Mouse (Mus musculus): ENCODE measurements at regions not wholly inside any gene's neighbourhood (a gene's known extent, or its start where the extent isn't known, plus 50 kb on each side); places are given as distances from the start of the nearest gene placed in this dataset.
"Not testable (repeated sequence)": the region's sequence is repeated elsewhere in the genome, so short reads cannot be mapped to it uniquely, and the experiment has no call there.

DNA sequence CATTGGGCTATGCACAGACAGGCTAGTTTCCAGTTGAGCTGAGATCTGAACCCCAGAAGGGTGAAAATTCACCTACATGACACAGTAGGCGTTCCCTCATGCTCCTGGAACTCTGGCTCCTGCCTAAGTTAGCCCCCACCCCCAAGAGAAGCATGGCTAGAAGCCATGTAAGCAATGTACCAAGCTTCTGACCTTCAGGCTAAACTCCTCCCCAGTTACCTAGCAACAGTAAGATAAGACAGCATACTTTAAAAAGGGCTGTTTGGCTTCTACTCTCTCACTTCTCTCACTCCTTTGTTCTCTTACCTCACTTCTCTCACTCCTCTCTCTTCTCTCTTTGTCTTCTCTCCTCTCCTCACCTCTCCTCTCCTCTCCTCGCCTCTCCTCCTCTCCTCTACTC is 629.7 kb upstream of the Prmt6 start:
- not testable (repeated sequence) for DNase-seq (ENCODE audit: low read depth, low spot score)

DNA sequence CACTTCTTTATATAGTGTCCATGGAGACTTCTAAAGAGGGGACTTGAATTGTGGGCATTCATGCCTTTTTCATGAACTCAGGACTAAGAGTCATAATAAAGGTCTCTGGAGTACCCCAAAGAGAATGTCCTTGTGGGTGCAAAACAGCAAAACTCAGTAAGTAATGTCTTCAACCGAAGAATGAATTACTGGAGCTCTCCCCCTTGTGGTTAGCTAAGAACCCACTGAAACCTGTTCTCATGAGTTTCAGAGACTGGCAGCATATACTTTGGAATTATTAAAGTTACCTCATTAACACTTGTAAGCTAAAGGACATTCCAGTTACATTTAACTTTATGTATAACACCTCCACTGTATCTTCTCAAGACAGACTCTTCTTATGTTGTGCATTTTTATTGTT is 615.2 kb upstream of the Prmt6 start:
- DNase-seq (ENCODE audit: low read depth, low spot score): peak; percentile 4

DNA sequence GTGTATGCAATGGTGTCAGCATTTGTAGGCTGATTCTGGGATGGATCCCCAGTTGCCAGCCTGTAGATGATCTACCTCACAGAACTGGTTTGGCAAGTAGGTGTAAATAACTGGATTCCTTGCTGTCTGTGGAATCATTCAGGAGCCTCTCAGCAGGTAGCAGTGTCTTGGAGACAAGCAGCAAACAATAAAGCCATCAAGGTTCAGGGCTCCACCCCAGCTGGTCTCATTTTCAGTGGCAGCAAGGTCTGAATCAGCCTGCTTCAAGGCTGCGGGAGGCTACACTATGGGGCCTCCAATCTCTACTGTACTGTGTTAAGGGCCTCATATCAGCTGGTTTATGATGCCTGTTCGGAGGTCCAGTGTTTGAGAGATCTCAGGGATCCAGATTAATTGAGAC is 596.4 kb upstream of the Prmt6 start:
- DNase-seq (ENCODE audit: low read depth, low spot score): no peak

DNA sequence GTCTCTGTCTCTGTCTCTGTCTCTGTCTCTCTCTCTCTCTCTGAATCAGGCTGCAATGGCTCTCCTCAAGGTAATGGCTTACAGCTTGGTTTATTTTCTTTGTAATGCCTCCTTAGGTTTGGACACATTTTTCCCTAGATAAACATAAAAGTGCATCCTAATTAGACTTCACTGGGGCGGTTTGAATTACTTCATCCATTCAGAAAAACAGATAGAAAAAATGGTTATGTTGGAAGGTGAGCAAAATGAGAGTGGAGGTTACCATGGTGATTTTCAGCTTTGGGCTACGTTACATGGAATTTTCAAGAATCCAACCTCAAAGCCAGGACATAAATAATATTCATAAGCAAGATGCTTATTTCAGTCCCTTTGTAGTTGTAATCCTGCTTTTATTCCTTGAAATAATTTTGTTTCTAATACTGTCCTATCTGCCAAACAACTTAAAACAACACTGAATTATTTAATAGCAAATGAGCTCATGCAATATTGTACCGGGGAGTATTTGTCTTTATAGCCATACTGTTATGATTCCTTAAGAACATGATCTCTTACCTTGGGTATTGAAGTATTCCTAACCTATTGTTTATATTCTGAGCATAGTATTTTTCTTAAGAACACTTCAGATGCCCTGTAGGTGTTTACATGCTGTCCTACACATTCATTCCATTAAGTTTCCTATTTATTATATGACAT is 570.1 kb upstream of the Prmt6 start:
- DNase-seq (ENCODE audit: low read depth, low spot score): no peak

DNA sequence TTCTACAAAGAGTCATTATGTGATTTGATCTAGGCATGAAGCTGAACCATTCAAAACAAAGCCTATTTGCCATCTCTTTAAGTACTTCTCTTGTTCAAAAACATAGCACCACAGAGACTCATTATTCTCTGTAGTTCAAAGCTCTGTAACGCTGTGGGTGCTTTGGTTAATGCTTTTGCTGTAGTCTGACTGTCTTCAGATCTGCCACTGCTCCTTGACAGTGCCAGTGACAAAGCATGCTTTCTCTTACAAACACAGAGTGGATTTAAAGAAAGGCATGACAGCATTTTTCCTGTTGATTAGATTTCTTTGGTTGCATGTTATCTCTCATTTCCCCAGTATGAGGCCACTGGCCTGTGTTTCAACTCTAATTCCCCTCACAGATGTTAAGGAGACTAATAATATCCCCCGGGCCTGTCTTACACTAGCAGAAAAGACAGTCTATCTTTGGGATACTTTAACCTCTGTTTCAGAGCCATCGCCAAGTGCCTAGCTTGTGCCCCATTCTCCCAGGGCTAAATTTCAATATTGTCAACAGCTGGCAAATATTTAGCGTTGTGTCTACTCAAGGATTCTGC is 538.3 kb upstream of the Prmt6 start:
- DNase-seq (ENCODE audit: low read depth, low spot score): no peak

DNA sequence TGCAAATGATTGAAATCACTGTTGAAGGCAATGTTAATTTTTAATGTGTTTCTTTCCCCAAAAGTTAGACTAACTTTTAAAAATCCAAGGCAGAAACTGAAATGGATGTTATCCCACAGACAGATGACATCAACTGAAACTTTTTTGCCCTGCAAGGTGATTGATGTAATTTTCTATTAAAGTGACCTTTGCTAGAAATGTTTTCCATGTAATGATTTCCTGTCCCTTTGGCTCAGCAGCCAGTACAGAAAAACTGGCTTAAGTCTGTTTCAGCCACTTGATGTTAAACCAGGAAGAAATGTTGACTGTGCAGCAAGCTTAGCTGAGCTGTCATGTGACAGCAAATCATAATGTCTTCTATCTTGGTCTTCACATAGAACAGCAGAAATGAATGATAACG is 504.5 kb upstream of the Prmt6 start:
- no peak for DNase-seq (ENCODE audit: low read depth, low spot score)

DNA sequence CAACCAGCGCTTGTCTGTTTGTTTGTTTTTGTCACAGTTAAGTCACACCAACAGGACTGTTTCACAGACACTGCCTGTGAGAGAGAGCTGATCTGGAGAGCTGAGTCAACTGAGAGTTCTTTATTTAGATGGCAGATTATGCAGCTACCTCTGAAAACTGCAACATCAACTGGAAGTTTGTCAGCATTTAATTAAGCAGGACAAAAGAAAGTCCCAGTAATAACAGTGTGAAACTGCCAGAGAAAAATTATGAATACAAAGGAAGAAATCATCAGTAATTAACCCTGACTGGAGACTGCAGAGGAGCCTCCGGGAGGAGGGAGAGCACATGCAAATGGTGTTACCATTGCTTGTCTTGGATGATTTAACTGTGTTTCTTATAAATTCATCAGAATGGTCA is 495.5 kb upstream of the Prmt6 start:
- no peak for DNase-seq (ENCODE audit: low read depth, low spot score)

DNA sequence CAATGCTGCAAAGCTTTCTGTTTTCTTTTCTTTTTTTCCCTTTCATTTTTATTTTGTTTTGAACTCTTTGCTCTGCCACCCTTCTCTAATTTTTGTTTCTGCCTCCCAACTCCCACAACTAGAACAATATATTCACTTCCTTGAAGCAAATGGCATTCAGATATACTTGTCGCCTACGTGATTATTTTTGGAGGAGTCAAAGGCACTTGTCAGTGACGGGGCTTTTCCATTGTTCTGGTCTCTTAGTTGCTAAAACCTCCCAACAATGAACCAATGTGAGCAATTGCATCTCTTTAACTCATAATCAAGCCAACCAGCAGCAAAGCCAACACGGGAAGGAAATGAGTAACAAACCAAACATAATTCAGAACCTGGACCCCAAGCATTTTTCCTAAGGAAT is 449.3 kb upstream of the Prmt6 start:
- DNase-seq (ENCODE audit: low read depth, low spot score): no peak

DNA sequence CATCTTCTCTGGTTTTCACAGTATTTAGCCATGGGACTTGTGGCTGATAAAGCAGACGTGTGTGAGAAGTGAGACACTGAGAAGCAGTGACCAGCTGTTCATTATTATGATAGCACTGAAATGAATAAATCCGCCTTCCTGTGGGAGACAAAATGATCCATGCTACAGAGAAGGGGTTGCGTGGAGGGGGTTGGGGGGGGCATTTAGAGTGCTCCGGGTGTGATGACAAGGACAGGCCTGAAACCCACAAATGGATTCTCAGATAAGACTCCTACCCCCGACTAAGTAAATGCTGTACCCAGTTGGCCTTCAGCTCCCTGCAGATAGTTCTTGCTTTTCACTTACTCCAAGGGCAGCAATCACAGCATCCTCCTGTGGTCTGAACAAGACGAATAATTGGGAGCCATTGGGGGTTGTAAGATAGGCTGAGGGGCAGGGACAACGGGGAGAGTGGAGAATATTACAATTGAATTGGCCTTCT is 416.8 kb upstream of the Prmt6 start:
- DNase-seq (ENCODE audit: low read depth, low spot score): no peak

DNA sequence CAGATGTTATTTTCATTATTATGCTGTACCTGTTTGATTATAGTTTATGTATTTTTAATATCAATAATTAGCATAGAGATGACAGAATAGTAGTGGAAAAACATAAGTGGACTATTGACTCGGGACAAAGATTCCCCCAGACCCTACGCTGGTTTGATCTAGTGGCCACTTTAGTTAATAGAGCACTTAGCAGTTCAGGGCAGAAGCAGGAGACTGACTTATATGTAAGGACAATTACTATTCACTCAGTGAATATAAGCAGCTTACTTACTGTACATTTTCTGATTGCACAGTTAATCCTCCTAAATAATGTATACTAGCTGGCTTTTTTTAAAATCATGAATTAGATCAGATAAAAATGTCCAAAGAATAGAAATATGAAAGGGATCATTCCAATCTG is 416.2 kb upstream of the Prmt6 start:
- DNase-seq (ENCODE audit: low read depth, low spot score): no peak

DNA sequence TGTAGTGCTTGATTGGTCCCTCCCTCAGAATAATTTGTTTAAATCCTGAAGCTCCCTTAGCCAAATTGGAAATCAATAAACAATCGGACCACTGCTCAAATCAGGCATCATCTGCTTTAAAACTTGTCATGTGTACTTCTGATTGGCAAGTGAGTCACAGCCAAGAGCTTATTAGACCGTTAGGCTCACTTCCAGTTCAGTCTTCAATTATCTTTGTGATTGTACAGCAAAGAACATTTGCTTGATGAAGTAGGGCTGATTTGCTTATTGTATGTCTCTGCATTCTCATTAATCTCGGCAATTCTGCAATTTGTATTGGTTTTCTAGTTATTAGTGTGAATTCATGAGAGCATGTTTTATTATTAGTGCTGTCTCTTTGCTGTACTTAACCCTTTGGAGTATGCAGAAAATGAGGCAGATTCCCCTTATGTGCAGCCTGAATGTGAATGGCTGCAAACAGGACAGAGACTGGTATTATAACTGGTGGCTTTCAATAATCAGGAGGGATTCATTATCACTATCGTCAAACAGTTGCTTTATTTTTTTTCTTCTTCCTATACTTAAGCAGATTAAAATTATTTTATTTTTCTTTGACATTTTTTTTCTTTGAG is 406.8 kb upstream of the Prmt6 start:
- DNase-seq (ENCODE audit: low read depth, low spot score): no peak

DNA sequence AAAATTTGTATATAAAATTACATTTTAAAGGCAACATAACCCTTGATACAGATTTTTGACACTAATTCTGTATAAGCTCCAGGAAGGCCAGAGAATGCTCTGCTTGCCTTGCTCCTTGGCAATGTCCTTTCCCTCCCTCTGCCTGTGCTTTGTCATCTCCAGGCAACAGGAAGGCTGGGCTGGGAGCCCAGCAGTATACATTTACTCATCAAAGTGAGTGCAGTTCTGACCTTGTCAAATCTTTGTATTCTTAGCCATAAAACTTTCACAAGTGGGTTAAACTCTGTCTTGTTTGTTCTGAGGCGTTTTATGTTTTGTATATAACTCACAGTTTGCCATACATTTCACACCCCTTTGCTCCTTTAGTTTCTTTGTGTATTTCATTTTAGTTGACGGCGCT is 375.5 kb upstream of the Prmt6 start:
- DNase-seq (ENCODE audit: low read depth, low spot score): peak; percentile 39

DNA sequence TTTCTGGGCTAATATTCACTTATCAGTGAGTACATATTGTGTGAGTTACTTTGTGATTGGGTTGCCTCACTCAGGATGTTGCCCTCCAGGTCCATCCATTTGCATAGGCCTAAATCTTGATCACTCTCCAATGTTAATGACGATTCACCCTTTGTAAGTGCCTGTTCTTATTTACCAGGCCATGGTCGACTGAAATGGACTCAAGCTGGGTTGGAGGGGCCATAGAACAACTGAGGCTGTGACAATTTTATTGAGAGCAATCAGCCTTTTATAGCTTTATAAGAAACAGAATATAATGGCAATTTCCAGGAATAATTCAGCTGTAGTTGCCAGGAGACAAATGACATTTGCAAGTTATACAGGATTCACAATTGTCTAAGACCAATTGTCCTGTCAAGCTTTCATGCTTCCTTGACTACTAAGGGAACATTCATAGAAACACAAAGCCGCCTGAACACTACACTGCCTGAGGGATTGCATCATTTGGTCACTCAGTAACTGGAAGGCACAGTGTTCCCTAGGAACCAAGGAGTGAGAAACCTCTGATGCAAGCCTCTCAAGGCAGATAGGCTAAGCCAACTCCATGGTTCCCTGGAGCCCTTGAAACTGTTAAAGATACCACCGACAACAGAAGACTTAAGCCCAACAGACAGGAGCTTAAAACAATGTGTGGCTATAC is 348.5 kb upstream of the Prmt6 start:
- DNase-seq (ENCODE audit: low read depth, low spot score): no peak

DNA sequence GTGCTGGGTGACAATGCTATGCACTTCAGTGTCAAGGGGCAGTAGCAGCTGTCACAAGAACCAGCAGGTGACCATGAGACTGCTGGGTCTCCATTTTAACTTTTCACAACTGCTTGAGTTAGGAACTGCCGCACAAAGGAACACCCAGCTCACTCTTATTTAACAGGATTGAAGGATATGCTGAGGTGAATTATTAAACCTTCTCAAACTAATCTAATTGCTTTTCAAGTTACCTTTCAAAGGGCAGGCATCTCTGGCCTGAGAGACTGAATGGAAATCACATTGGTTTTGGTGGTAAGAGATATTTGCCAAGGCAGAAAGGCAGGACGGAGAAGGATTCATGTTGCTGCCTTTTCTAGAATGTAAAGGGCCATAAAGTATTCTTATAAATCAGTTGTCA is 332.0 kb upstream of the Prmt6 start:
- no peak for DNase-seq (ENCODE audit: low read depth, low spot score)

DNA sequence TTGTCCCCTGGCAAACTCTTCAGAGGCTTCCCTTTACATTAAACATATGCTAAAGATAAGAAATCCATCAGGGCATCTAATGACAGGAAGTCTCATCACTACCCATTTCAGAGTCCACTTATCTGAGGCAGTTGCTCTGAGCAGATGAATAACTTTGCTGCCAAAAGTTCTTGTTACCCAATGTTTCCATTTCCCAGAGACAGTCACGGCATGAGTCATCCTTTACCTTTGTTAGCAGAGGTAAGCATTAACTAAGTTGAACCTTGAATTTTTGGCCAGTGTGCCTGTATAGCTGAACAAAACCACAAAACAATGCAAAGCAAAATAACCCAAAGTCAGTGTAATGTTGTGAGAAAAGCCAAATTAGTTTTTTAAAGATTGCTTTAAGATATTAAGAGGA is 328.5 kb upstream of the Prmt6 start:
- DNase-seq (ENCODE audit: low read depth, low spot score): no peak

DNA sequence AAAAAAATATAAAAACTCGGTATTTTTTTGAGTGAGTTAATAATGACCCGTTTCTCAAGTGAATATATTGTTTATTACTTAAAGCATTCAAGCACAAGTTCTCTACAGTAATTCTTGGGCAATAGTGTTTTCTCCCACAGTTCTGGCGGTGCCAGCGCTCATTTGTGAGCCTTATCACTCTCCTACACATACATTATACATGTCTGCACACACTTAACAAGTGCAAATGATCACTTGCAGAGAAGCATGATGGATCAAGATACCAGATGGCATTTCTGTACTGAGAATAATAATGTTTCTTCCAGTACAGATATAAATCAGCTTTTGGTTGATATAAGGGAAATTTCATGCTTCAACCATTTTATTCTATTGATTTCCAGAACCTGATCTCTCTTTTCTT is 316.4 kb upstream of the Prmt6 start:
- DNase-seq (ENCODE audit: low read depth, low spot score): no peak

DNA sequence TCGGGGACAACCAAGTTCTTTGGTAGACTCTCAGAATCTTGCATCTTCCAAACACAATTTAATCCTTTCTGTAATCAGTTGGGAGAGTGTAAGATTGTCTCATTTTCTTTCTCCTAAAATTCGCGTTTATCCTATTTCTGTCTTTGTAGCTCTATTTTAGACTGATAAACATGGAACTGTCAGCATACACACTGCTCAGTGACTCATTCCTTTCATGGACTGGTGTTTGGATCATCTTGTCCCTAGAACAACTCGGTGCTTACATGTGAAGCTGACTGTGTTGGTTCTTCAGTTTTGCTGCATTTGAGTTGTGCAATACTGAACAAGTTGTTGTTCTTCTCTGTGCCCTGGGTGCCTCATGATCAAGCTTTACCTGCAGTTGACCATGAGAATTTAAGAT is 296.5 kb upstream of the Prmt6 start:
- no peak for DNase-seq (ENCODE audit: low read depth, low spot score)

DNA sequence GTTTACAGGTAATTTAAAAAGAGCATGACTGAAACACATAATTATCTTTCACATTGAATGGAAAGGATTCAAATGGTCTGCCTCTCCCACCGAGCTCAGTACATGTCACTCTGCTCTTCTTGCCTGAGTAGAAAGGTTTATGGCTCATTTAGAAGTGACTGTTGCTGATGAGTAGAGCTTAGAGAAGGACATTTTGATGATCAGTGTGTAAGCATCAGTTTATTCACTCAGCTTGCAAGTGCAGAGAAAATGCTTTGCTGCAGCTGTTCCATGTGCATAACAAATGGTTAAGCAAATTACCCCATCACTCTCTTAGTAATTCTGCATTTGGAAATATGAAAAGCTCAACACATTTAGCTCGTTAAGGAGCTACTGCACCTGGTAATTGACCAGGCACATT is 287.5 kb upstream of the Prmt6 start:
- DNase-seq (ENCODE audit: low read depth, low spot score): no peak
